Mouse (Mus musculus) midbrain, embryonic 11.5 days (tissue): ENCODE data around the gene Hspa14. TPM values are rescaled to one million over a fixed set of nuclear protein-coding genes. Genes with fewer than 3 reads are reported as not detected.

ENCODE experiments used
- ATAC-seq: fragments of 200-750 bp; cut with Nextera tagmentation; 2 replicates; pipeline ENCODE4 v1.8.0; 2017; ENCODE audit warnings: moderate TSS enrichment, moderate library complexity; ENCODE audit not compliant: low FRiP score
- DNase-seq: peaks from one replicate; pipeline ENCODE4 v3.0.0; 2015; ENCODE audit warnings: low spot score; ENCODE audit errors: missing footprints
- H3K27ac ChIP-seq: fragments of 300-500 bp; sonication (generic); 2 replicates; pipeline ENCODE4 v1.5.1; 2014; ENCODE audit warnings: low read depth, low read length
- H3K27me3 ChIP-seq: fragments of 300-500 bp; sonication (generic); 2 replicates; pipeline ENCODE4 v1.6.1; 2014; ENCODE audit warnings: mild to moderate bottlenecking, low read length, moderate library complexity, mixed read lengths; ENCODE audit not compliant: control insufficient read depth, insufficient read depth
- H3K36me3 ChIP-seq: fragments of 300-500 bp; sonication (generic); 2 replicates; pipeline ENCODE4 v1.6.1; 2014; ENCODE audit warnings: mild to moderate bottlenecking, low read length, moderate library complexity, mixed read lengths; ENCODE audit not compliant: control insufficient read depth, insufficient read depth
- H3K4me1 ChIP-seq: fragments of 300-500 bp; sonication (generic); 2 replicates; pipeline ENCODE4 v1.6.1; 2014; ENCODE audit warnings: low read length; ENCODE audit not compliant: control insufficient read depth, insufficient read depth
- H3K4me2 ChIP-seq: fragments of 300-500 bp; sonication (generic); 2 replicates; pipeline ENCODE4 v1.6.1; 2014; ENCODE audit warnings: mild to moderate bottlenecking, moderate library complexity
- H3K4me3 ChIP-seq: fragments of 300-500 bp; sonication (generic); 2 replicates; pipeline ENCODE4 v1.5.1; 2014; ENCODE audit warnings: low read depth, low read length
- H3K9ac ChIP-seq: fragments of 300-500 bp; sonication (generic); 2 replicates; pipeline ENCODE4 v1.6.1; 2014; ENCODE audit warnings: low read length
- H3K9me3 ChIP-seq: fragments of 300-500 bp; sonication (generic); 2 replicates; pipeline ENCODE4 v1.6.1; 2016; ENCODE audit warnings: low read length; ENCODE audit not compliant: control insufficient read depth
- WGBS: fragments of 180-500 bp; shearing (Covaris S2); extraction: QIAGEN DNeasy Blood & Tissue Kit; methylation state at CpG from one replicate; pipeline ENCODE4 v1.1.7; 2014; 5-methylcytosine and 5-hydroxymethylcytosine counted together
- polyA plus RNA-seq: library from polyadenylated mRNA; unstranded; fragments of >200 nt; fragmentation: Nextera tagmentation; extraction: Ambion mirVana; gene quantifications from 2 replicates; pipeline ENCODE4 v1.2.1, GENCODE M21; 2014

Gene Hspa14
- polyA plus RNA-seq, 1 experiment from 2014 or later: 122 TPM

DNA sequence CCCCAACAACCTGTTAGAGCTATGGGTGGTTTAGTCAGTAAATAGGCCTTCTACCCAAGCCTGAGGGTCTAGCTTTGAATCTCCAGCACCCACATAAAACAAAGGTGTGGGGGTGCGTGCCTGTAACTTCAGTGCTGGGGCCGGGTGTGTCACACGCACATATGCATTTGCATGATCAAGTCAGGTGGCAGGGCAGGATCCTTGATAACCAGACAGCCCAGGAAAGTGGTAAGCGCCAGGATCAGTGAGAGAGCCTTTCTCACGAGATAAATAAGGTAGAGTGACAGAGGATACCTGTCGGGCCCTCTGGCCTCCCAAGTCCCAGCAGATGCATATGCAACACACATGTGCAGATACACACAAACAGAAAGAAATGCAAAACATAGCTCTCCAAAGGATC is 13.1 kb downstream of the Hspa14 start:
- Histone ChIP-seq H3K4me3 (no peak overlapping the region), H3K9ac (no peak overlapping the region), H3K4me2 (no peak overlapping the region), H3K9me3 (no peaks in the 10 kb centered on the region), H3K27ac (no peak overlapping the region), H3K4me1 (no peaks in the 10 kb centered on the region), H3K27me3 (no peaks in the 10 kb centered on the region), H3K36me3 (peaks cover 12% of the 10 kb centered on the region)
- WGBS: 89% methylated on average over 6 of the region's 6 CpGs
- ATAC-seq (no peak), DNase-seq (no peak)

DNA sequence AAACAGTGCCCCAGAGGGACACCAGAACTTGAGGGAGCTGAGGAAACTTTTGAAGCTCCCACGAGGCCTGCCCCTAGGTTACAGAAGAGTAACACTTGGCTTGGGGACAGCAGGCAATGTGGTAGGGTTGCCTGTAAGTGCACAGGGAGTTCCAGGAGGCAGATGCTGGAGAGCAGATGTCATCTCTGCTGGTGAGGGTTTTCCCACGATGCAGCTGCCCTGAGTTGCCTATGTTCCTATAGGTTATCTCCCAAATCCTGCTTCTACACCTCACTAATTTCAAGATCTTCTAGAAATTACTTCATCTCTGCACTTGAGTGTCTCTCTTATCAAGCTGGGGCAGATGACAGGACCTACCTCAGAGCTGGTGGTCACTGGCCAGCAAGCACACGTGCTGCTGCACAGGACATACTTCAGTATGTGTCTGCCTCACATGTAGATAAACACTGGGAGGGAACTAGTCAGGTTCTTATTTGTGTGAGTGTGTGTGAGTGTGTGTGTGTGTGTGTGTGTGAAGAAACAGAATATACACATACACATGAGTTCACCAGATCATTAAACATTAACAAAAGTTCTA is 18.7 kb downstream of the Hspa14 start:
- no peak overlapping the region for H3K4me2 ChIP-seq
- H3K36me3 ChIP-seq: peaks cover 23% of the 10 kb centered on the region
- no peaks in the 10 kb centered on the region for H3K4me1 ChIP-seq
- DNase-seq (no peak), ATAC-seq (no peak)
- no peaks in the 10 kb centered on the region for H3K27me3 ChIP-seq
- no peaks in the 10 kb centered on the region for H3K9me3 ChIP-seq
- 92% methylated on average over 3 of the region's 3 CpGs for WGBS
- no peak overlapping the region for H3K9ac ChIP-seq
- no peak overlapping the region for H3K4me3 ChIP-seq
- H3K27ac ChIP-seq: no peak overlapping the region

DNA sequence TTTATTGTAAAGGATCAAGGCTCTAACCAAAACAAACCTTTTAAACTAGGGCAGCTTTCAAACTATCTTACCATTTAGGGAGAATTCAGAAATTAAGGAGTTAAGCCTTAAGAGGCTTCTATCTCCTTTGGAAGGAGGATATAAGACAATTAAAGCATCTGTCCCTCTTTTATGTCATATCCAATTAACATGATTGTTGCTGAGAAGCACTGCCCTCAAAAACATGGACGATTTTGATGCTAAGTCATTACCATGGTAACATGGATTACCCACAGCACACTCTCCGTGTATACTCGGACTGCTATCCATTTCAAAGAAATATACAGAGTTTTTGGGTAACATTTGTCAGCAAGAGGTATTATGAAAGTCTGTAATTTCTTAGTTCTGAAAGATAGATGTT is 22.8 kb downstream of the Hspa14 start:
- H3K4me3 ChIP-seq: no peak overlapping the region
- no peaks in the 10 kb centered on the region for H3K9me3 ChIP-seq
- DNase-seq (no peak), ATAC-seq (no peak)
- H3K27ac ChIP-seq: no peak overlapping the region
- H3K4me2 ChIP-seq: no peak overlapping the region
- H3K27me3 ChIP-seq: no peaks in the 10 kb centered on the region
- H3K9ac ChIP-seq: no peak overlapping the region
- 60% methylated on average over 3 of the region's 3 CpGs for WGBS
- no peaks in the 10 kb centered on the region for H3K4me1 ChIP-seq
- peaks cover 14% of the 10 kb centered on the region for H3K36me3 ChIP-seq

DNA sequence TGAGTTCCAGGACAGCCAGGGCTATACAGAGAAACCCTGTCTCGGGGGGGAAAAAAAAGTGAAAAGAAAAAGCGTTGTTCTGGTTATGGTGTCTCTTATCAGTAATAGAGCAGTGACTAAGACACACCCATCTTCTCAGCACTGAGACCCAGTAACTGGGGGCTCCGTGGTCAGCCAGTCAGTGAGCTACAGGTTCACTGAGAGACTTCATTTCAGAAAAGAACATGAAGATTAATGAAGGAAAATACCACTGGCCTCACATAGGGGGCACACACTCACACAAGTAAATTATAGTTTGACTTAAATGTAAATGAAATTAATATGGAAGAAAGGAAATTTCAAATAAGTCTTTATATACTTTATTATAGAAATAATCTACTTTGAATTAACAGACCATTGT is 32.4 kb downstream of the Hspa14 start:
- WGBS: 91% methylated on average over 3 of the region's 3 CpGs
- Histone ChIP-seq H3K9me3 (no peaks in the 10 kb centered on the region), H3K27me3 (no peaks in the 10 kb centered on the region), H3K4me1 (peaks cover 2% of the 10 kb centered on the region; the same call in 1 of the 2 replicates), H3K4me3 (no peak overlapping the region), H3K36me3 (no peaks in the 10 kb centered on the region), H3K4me2 (no peak overlapping the region), H3K27ac (no peak overlapping the region), H3K9ac (no peak overlapping the region)
- no peak for DNase-seq
- ATAC-seq: no peak

DNA sequence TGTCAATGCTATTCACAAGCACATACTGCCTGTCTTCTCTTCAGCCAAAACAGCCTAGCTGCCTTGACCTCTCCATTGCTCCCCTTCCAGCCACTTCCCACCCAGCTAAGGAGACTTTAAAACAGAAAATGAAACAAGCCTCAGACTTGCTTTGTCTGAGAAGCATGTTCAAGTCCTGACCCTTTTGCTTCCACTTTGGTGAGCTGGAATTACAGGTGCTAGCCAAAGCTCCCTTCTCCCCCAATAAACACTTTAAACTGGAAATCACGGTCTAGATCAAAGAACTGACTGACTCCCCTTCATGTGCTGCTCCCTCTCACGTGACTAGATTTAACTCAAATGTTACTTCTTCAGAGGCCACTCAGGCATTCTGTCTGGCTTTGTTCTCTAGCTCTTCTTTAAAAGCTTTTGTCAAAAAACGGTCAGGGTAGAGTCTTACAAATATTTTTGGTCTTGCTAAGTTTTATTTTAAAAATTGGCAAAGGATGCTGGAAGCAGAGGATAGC is 36.8 kb downstream of the Hspa14 start:
- Histone ChIP-seq H3K9ac (no peak overlapping the region), H3K27ac (no peak overlapping the region), H3K4me3 (no peak overlapping the region), H3K4me1 (peaks cover 8% of the 10 kb centered on the region), H3K9me3 (no peaks in the 10 kb centered on the region), H3K27me3 (no peaks in the 10 kb centered on the region), H3K36me3 (no peaks in the 10 kb centered on the region), H3K4me2 (no peak overlapping the region; the same call in 1 of the 2 replicates)
- 74% methylated on average over 3 of the region's 3 CpGs for whole genome bisulfite sequencing
- no peak for ATAC-seq
- no peak for DNase-seq

DNA sequence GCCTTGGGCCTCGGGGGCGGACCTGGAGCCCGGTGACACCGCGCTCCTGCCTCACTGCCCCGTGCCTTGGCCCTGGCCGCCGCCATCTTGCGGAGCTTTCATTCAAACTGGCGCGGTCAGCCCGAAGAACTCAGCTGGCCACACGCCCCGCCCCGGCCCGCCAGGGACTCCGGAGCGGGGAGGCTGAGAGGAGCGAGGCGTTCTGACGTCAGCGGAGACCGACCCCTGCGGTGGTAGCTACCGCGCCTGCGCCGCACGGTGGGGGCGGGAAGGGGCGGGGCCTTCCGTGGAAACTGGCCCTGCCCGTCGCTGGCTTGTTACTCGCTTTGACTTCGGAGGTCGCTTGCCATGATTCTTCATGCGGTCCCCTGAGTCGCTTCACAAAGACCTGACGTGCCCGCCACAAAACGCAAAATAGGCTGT is 37.7 kb downstream of the Hspa14 start, which contains the start of gene Suv39h2:
TSS of gene Suv39h2 (minus strand) at position 171 of the 423 bp plus-strand sequence.
- peak; percentile 100 for DNase-seq
- Histone ChIP-seq H3K9me3 (no peaks in the 10 kb centered on the region), H3K4me3 (peak within 1 kb of the TSS; percentile 89), H3K4me1 (peaks cover 8% of the 10 kb centered on the region), H3K27ac (peak within 1 kb of the TSS; percentile 93), H3K9ac (peak within 1 kb of the TSS; percentile 93), H3K4me2 (peak within 1 kb of the TSS; percentile 54), H3K36me3 (peaks cover 4% of the 10 kb centered on the region; the same call in 1 of the 2 replicates), H3K27me3 (no peaks in the 10 kb centered on the region)
- WGBS: under 1% methylated on average over 41 of the region's 42 CpGs
- peak; percentile 97 for ATAC-seq

DNA sequence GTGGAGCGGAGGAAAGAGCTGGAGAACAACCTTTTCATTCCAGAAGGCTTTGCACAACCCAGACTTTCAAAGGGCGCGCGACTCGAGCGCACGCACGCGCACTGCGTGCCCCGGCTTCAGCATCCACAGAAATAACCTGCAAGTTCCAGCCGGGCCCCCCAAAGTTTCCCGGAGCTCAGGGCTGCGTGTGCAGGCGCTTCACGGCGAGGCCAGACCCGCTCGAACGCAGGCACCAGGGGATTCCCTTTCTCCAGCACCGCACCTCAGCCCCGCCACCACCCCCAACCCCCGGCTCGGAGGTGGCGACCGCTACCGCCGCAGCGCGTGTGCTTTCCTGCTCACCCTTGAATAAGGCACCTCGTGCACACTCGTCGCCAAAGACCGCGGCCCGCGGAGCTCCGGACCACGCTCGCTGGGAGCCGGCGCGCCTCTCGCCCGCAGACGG is 38.2 kb downstream of the Hspa14 start:
- ATAC-seq: peak; percentile 86

DNA sequence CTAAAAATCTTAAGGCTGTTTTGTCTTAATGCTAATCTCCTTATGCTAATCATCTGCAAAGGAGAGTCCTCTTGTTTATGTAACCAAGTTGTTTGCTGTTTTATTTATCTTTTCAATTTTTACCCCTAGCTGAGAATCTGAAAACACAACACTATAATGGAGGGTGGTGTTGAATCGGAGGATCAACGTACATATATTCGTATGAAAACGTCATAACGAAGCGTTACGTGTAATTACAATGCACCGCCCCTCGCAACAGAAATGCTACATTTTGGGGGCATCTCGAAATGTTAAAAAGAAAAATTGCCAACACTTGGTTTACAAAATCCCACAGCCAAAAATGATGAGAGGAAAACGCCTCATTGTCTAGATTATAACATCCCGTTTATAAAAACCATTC is 38.7 kb downstream of the Hspa14 start:
- ATAC-seq: no peak
- peak overlapping the region; percentile 93 for H3K9ac ChIP-seq
- H3K27me3 ChIP-seq: no peaks in the 10 kb centered on the region
- 1% methylated on average over 12 of the region's 12 CpGs for WGBS
- H3K27ac ChIP-seq: peak overlapping the region; percentile 93
- DNase-seq: no peak
- peaks cover 4% of the 10 kb centered on the region; the same call in 1 of the 2 replicates for H3K36me3 ChIP-seq
- peaks cover 8% of the 10 kb centered on the region for H3K4me1 ChIP-seq
- H3K4me3 ChIP-seq: peak overlapping the region; percentile 89
- no peaks in the 10 kb centered on the region for H3K9me3 ChIP-seq
- H3K4me2 ChIP-seq: peak overlapping the region; percentile 46

More for the DNA sequence above, 38.2 kb downstream of the Hspa14 start:
- peak overlapping the region; percentile 93 for H3K9ac ChIP-seq
- H3K27me3 ChIP-seq: no peaks in the 10 kb centered on the region
- H3K27ac ChIP-seq: peak overlapping the region; percentile 93
- H3K36me3 ChIP-seq: peaks cover 4% of the 10 kb centered on the region; the same call in 1 of the 2 replicates
- H3K4me2 ChIP-seq: peak overlapping the region; percentile 46
- under 1% methylated on average over 46 of the region's 46 CpGs for WGBS
- peak overlapping the region; percentile 89 for H3K4me3 ChIP-seq
- peaks cover 8% of the 10 kb centered on the region for H3K4me1 ChIP-seq
- H3K9me3 ChIP-seq: no peaks in the 10 kb centered on the region
- peak; percentile 98 for DNase-seq

DNA sequence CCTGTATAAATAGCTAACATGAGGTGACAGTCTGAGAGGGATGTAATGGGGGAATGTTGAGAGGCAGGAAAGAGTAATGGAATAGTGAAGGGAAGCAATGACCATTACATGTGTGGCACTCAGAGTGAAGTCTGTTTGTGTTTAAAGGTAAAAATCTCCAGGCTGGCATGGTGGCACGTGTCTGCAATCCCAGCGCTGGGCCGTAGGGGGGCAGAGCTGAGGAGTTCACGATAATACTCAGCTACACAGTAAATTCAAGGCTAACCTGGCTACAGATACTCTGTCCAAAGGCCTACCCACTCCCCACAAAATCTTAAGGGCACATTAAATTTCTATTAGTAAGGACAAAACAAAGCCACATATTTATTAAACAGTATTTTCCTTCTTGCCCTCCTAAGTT is 56.0 kb downstream of the Hspa14 start:
- Histone ChIP-seq H3K36me3 (peaks cover 12% of the 10 kb centered on the region), H3K27me3 (no peaks in the 10 kb centered on the region), H3K9me3 (no peaks in the 10 kb centered on the region), H3K9ac (no peak overlapping the region), H3K4me1 (no peaks in the 10 kb centered on the region), H3K4me3 (no peak overlapping the region), H3K4me2 (no peak overlapping the region), H3K27ac (no peak overlapping the region)
- no peak for DNase-seq
- no peak for ATAC-seq
- WGBS: 81% methylated on average over 4 of the region's 4 CpGs
